Mouse (Mus musculus): ENCODE results near the gene Lamc3. TPM values are rescaled to one million over a fixed set of nuclear protein-coding genes. Genes with fewer than 3 reads are reported as not detected.
A peak's percentile ranks its signal among the peaks of the same experiment; 100 is the strongest.

Lamc3 gene
- polyA plus RNA-seq, 1 experiment from 2014 or later, result 0.02 TPM

DNA sequence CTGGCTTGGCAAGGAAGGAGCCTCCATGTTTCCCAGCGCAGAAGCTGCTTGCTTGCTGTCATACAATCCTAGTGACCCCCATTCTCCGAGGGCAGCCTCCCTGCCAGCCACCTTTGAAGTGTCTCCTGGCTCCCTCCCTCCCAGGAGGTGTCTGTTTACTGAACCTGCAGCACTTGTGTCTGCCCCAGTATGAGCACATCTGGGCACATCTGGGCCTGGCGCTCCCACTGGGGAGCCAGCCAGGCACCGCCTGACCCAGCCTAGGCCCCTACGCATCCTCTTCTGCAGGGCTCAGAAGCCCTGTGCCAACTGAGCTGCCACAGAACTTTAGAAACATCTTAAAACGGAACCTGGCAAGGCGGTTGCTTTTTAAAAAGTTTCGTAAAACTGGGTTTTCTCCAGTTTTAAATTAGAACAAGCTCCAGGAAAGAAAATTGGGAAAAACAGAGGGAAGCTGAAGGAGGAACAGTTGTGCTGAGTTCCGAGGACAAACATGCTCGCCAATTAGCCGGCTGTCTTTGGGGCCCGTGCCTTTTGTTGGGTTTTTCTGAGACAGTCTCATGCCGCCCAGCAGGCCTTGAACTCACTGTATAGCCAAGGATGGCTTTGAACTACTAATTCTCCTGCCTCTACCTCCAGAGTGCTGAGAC lies 7.3 kb downstream of the Lamc3 start:
- Histone ChIP-seq H3K9me3 (ENCODE audit: low read length) (no peaks in the 10 kb centered on the region), H3K9ac (replicated peaks) (no peak overlapping the region), H3K27ac (ENCODE audit: low read depth) (no peak overlapping the region), H3K4me3 (ENCODE audit: low read depth, low read length) (no peak overlapping the region), H3K36me3 (replicated peaks; ENCODE audit: insufficient read depth, low read length) (no peaks in the 10 kb centered on the region), H3K4me2 (ENCODE audit: low read depth, low read length) (no peak overlapping the region), H3K4me1 (ENCODE audit: insufficient read depth) (no peaks in the 10 kb centered on the region), H3K27me3 (ENCODE audit: insufficient read depth, low read length) (no peaks in the 10 kb centered on the region; the same call in 1 of the 2 replicates)
- WGBS (ENCODE audit: insufficient replicate concordance), result 69% methylated on average over 13 of the region's 13 CpGs
- DNase-seq, result no peak
- no peak for ATAC-seq
- TF ChIP-seq EP300 (IDR thresholded peaks at IDR 0.05; ENCODE audit: low read depth) (no peak), CTCF (IDR thresholded peaks at IDR 0.05; ENCODE audit: low read depth) (no peak)

DNA sequence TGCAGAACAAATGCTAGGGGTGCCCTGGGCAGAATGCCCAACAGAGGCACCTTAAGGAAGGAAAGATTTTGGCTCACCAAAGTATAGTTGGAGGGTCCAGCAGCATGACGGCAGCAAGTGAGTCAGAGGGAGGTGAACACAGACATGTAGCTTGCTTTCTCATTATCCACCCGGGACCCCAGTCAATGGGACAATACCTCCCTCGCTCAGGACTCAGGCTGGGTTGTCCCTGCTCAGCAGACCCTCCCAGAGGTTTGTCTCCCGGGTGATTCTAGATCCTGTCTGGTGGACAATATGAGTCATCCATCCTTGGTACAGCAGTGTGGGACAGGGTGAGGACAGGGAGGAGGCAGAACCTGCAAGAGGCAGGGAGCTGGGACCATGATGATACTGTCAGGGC lies 13.8 kb downstream of the Lamc3 start:
- no peak for ATAC-seq
- no peak for DNase-seq
- Histone ChIP-seq H3K36me3 (replicated peaks; ENCODE audit: insufficient read depth, low read length) (no peaks in the 10 kb centered on the region), H3K9ac (replicated peaks) (no peak overlapping the region), H3K4me1 (ENCODE audit: insufficient read depth) (no peaks in the 10 kb centered on the region), H3K4me2 (ENCODE audit: low read depth, low read length) (no peak overlapping the region), H3K4me3 (ENCODE audit: low read depth, low read length) (no peak overlapping the region), H3K9me3 (ENCODE audit: low read length) (no peaks in the 10 kb centered on the region), H3K27ac (ENCODE audit: low read depth) (no peak overlapping the region), H3K27me3 (ENCODE audit: insufficient read depth, low read length) (no peaks in the 10 kb centered on the region)
- 77% methylated on average over 4 of the region's 4 CpGs for WGBS (ENCODE audit: insufficient replicate concordance)
- TF ChIP-seq CTCF (IDR thresholded peaks at IDR 0.05; ENCODE audit: low read depth) (no peak), EP300 (IDR thresholded peaks at IDR 0.05; ENCODE audit: low read depth) (no peak)

DNA sequence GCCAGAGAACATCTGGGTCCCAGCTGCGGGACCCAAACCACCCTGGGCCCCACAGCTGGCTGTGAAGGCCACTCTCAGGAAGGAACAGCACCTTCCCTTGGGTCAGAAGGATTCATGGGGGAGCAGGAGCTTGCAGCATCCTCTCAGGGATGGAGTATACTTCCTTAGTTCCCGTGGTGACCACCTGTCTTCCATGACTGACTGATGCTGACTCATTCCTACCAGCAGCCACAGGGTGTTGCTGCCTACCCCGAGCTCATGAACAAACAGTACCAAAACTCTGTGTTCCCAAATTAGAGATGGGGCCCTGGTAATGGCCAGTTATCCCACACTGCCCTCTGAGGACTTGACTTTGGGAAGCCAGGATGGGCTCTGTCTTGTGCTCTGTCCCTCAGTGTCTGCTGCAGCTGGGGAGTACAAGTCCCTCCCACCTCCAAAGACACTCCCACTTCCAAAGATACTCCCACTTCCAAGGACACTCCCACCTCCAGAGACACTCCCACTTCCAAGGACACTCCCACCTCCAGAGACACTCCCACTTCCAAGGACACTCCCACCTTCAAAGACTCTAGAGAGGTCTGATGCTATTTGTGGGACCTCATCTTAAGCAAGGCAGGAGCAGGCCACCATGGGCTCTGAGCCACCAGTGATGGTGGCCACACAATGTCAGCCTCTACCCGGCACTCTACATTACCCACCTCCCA lies 14.7 kb downstream of the Lamc3 start:
- no peak for DNase-seq
- 48% methylated on average over 4 of the region's 4 CpGs for WGBS (ENCODE audit: insufficient replicate concordance)
- peak; percentile 68 for ATAC-seq

GRCm38 (mm10) chr2:31904089-31904488 lies 17.0 kb downstream of the Lamc3 start:
- Histone ChIP-seq H3K36me3 (replicated peaks; ENCODE audit: insufficient read depth, low read length) (no peaks in the 10 kb centered on the region), H3K4me3 (ENCODE audit: low read depth, low read length) (no peak overlapping the region), H3K9me3 (ENCODE audit: low read length) (no peaks in the 10 kb centered on the region), H3K27me3 (ENCODE audit: insufficient read depth, low read length) (no peaks in the 10 kb centered on the region), H3K4me2 (ENCODE audit: low read depth, low read length) (no peak overlapping the region), H3K27ac (ENCODE audit: low read depth) (no peak overlapping the region), H3K9ac (replicated peaks) (no peak overlapping the region), H3K4me1 (ENCODE audit: insufficient read depth) (no peaks in the 10 kb centered on the region)
- ATAC-seq (no peak), DNase-seq (no peak)
- WGBS (ENCODE audit: insufficient replicate concordance), result 40% methylated on average over 6 of the region's 6 CpGs
- TF ChIP-seq EP300 (IDR thresholded peaks at IDR 0.05; ENCODE audit: low read depth) (no peak), CTCF (IDR thresholded peaks at IDR 0.05; ENCODE audit: low read depth) (no peak)

More for the DNA sequence above, 14.7 kb downstream of the Lamc3 start:
- Histone ChIP-seq H3K4me2 (ENCODE audit: low read depth, low read length) (no peak overlapping the region), H3K27me3 (ENCODE audit: insufficient read depth, low read length) (no peaks in the 10 kb centered on the region), H3K27ac (ENCODE audit: low read depth) (no peak overlapping the region), H3K9me3 (ENCODE audit: low read length) (no peaks in the 10 kb centered on the region), H3K36me3 (replicated peaks; ENCODE audit: insufficient read depth, low read length) (no peaks in the 10 kb centered on the region), H3K4me3 (ENCODE audit: low read depth, low read length) (no peak overlapping the region), H3K9ac (replicated peaks) (no peak overlapping the region), H3K4me1 (ENCODE audit: insufficient read depth) (no peaks in the 10 kb centered on the region)
- TF ChIP-seq EP300 (IDR thresholded peaks at IDR 0.05; ENCODE audit: low read depth) (no peak), CTCF (IDR thresholded peaks at IDR 0.05; ENCODE audit: low read depth) (no peak)

GRCm38 (mm10) chr2:31904622-31905021 lies 17.5 kb downstream of the Lamc3 start:
- 19% methylated on average over 8 of the region's 8 CpGs for WGBS (ENCODE audit: insufficient replicate concordance)

GRCm38 (mm10) chr2:31905682-31906081 lies 18.6 kb downstream of the Lamc3 start:
- Histone ChIP-seq H3K4me1 (ENCODE audit: insufficient read depth) (no peaks in the 10 kb centered on the region), H3K4me3 (ENCODE audit: low read depth, low read length) (no peak overlapping the region), H3K9me3 (ENCODE audit: low read length) (no peaks in the 10 kb centered on the region), H3K9ac (replicated peaks) (no peak overlapping the region), H3K27ac (ENCODE audit: low read depth) (no peak overlapping the region), H3K4me2 (ENCODE audit: low read depth, low read length) (no peak overlapping the region), H3K27me3 (ENCODE audit: insufficient read depth, low read length) (no peaks in the 10 kb centered on the region), H3K36me3 (replicated peaks; ENCODE audit: insufficient read depth, low read length) (no peaks in the 10 kb centered on the region)
- 42% methylated on average over 9 of the region's 9 CpGs for WGBS (ENCODE audit: insufficient replicate concordance)
- DNase-seq (peak; percentile 34), ATAC-seq (no peak)
- TF ChIP-seq EP300 (IDR thresholded peaks at IDR 0.05; ENCODE audit: low read depth) (no peak), CTCF (IDR thresholded peaks at IDR 0.05; ENCODE audit: low read depth) (no peak)

More at GRCm38 (mm10) chr2:31904622-31905021, 17.5 kb downstream of the Lamc3 start:
- Histone ChIP-seq H3K9me3 (ENCODE audit: low read length) (no peaks in the 10 kb centered on the region), H3K27me3 (ENCODE audit: insufficient read depth, low read length) (no peaks in the 10 kb centered on the region), H3K36me3 (replicated peaks; ENCODE audit: insufficient read depth, low read length) (no peaks in the 10 kb centered on the region), H3K4me2 (ENCODE audit: low read depth, low read length) (no peak overlapping the region), H3K4me1 (ENCODE audit: insufficient read depth) (no peaks in the 10 kb centered on the region), H3K27ac (ENCODE audit: low read depth) (no peak overlapping the region), H3K4me3 (ENCODE audit: low read depth, low read length) (no peak overlapping the region), H3K9ac (replicated peaks) (no peak overlapping the region)
- ATAC-seq, result no peak
- no peak for DNase-seq
- no peak for TF ChIP-seq EP300 (IDR thresholded peaks at IDR 0.05; ENCODE audit: low read depth)
- TF ChIP-seq CTCF (IDR thresholded peaks at IDR 0.05; ENCODE audit: low read depth), result peak; percentile 46

All from liver, postnatal 0 days (tissue).